Mouse (Mus musculus) ES-E14 (cell line): ENCODE results near the gene Dusp19. TPM values are rescaled to one million over a fixed set of nuclear protein-coding genes. Genes with fewer than 3 reads are reported as not detected.
A peak's percentile ranks its signal among the peaks of the same experiment; 100 is the strongest.

Experiments
- DNase-seq: peaks from one replicate; pipeline ENCODE4 v3.0.0-alpha.2; 2013; ENCODE audit warnings: low read depth, low spot score
- H3K27ac ChIP-seq: 2 replicates; pipeline ENCODE4 v1.5.1; 2012; ENCODE audit warnings: low read depth, mild to moderate bottlenecking, low read length, moderate library complexity, mixed read lengths; ENCODE audit not compliant: poor library complexity, insufficient read depth, severe bottlenecking
- H3K36me3 ChIP-seq: 2 replicates; pipeline ENCODE4 v1.6.1; 2012; ENCODE audit warnings: mild to moderate bottlenecking, low read length, moderate library complexity, mixed read lengths; ENCODE audit not compliant: control insufficient read depth, poor library complexity, insufficient read depth, severe bottlenecking
- H3K4me1 ChIP-seq, 2 experiments: fragments of 150-350 bp in 1 of 2; sonication (generic) in 1 of 2; 2 replicates each; pipeline ENCODE4 v1.6.1; 2012; ENCODE audit warnings: low read length in 2 of 2, mild to moderate bottlenecking in 1 of 2, mixed read lengths in 1 of 2; ENCODE audit not compliant: control insufficient read depth in 2 of 2, insufficient read depth in 2 of 2, poor library complexity in 1 of 2
- H3K4me3 ChIP-seq, 2 experiments: fragments of 150-350 bp in 1 of 2; sonication (generic) in 1 of 2; 2 replicates each; pipeline ENCODE4 v1.5.1; 2012; ENCODE audit warnings: low read length in 2 of 2, low read depth in 1 of 2, mild to moderate bottlenecking in 1 of 2, mixed read lengths in 1 of 2; ENCODE audit not compliant: insufficient read depth in 1 of 2, poor library complexity in 1 of 2, severe bottlenecking in 1 of 2
- H3K9ac ChIP-seq: 2 replicates; pipeline ENCODE4 v1.6.1; 2012; ENCODE audit warnings: low read depth, mild to moderate bottlenecking, low read length, mixed read lengths; ENCODE audit not compliant: poor library complexity, insufficient read depth, severe bottlenecking
- H3K9me3 ChIP-seq: fragments of 150-350 bp; sonication (generic); 2 replicates; pipeline ENCODE4 v1.6.1; 2012; ENCODE audit warnings: low read depth, mild to moderate bottlenecking, low read length; ENCODE audit not compliant: control insufficient read depth, insufficient read depth
- CHD2 ChIP-seq: IDR thresholded peaks from 2 replicates; pipeline ENCODE4 v1.6.1; 2014; ENCODE audit warnings: mild to moderate bottlenecking, low read depth, low read length, inconsistent platforms
- HCFC1 ChIP-seq: IDR thresholded peaks from 2 replicates; pipeline ENCODE4 v1.6.1; 2012; ENCODE audit warnings: low read length, inconsistent platforms, borderline replicate concordance; ENCODE audit not compliant: insufficient read depth
- MAFK ChIP-seq: IDR thresholded peaks from 2 replicates; pipeline ENCODE4 v1.6.1; 2014; ENCODE audit warnings: mild to moderate bottlenecking, low read depth, low read length, inconsistent platforms; ENCODE audit not compliant: insufficient read depth
- ZC3H11A ChIP-seq: IDR thresholded peaks from 2 replicates; pipeline ENCODE4 v1.6.1; 2012; ENCODE audit warnings: low read depth, mild to moderate bottlenecking, inconsistent platforms, low read length, borderline replicate concordance
- ZNF384 ChIP-seq: IDR thresholded peaks from 2 replicates; pipeline ENCODE4 v1.6.1; 2012; ENCODE audit warnings: low read depth, low read length, inconsistent platforms
- in situ Hi-C, 2 experiments: fragments of 600-800 bp; cut with MboI; formaldehyde crosslinking; loops; one replicate each; pipeline ENCODE4 v1.15.1; 2025; ENCODE audit warnings: low sequenced_read_pairs in 2 of 2, inconsistent platforms in 1 of 2; ENCODE audit not compliant: unreplicated experiment in 2 of 2
- total RNA-seq: library from RNA; depleted of rRNA; stranded (reverse); fragments of 300-350 nt; gene quantifications from 2 replicates; pipeline ENCODE4 v1.2.3, GENCODE M21; 2012; rRNA removed

The Dusp19 gene
- total RNA-seq, 1 experiment = 7.3 TPM

- Histone ChIP-seq H3K9me3 (no peaks in the 10 kb centered on the region), H3K4me3 (no peak overlapping the region), H3K4me1 (no peaks in the 10 kb centered on the region), H3K36me3 (peaks cover 5% of the 10 kb centered on the region), H3K9ac (no peak overlapping the region), H3K27ac (no peak overlapping the region)
- in situ Hi-C loops = no loop called here
- no peak for TF ChIP-seq HCFC1
- no peak for TF ChIP-seq CHD2
- TF ChIP-seq MAFK = no peak
- TF ChIP-seq ZNF384 = no peak
- TF ChIP-seq ZC3H11A = no peak
- peak; percentile 20 for DNase-seq
These were observed 53.2 kb downstream of the Dusp19 start for GRCm38 (mm10) chr2:80669868-80670666.

DNA sequence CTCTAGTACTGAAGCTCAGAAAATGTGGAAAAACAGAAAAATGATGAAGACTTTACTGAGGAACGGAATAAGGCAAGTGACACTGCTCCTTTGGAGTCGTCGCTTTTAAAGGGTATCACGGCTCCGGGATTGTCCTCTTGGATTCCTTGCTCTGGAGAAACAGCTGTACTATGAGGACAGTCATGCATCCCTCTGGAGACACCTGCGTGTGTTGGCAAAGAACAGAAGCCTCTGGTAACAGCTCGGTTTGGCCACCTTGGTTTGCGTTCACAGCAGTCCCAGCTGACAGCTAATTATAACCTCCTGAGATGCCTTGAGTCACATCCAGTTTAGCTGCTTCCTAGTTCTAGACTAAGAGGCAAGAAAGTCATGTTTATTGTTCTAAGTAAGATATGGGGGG lies 62.0 kb downstream of the Dusp19 start:
- Histone ChIP-seq H3K9ac (no peak overlapping the region), H3K4me1 (no peaks in the 10 kb centered on the region), H3K36me3 (no peaks in the 10 kb centered on the region), H3K27ac (no peak overlapping the region), H3K9me3 (no peaks in the 10 kb centered on the region), H3K4me3 (no peak overlapping the region)
- TF ChIP-seq ZNF384 (no peak), ZC3H11A (no peak), MAFK (no peak), CHD2 (no peak), HCFC1 (no peak)
- in situ Hi-C loops = no loop called here
- DNase-seq = no peak

Other genes with a start within 250 kb of the Dusp19 start
- 0.11 and 0.98 TPM in 2 replicates for gene Frzb, start 169.4 kb upstream of the Dusp19 start, total RNA-seq
- 50.3 and 62.6 TPM in 2 replicates for gene Nckap1, start 35.7 kb upstream of the Dusp19 start, total RNA-seq
- 39.1 and 55.8 TPM in 2 replicates for gene Nup35, start 191 bp downstream of the Dusp19 start, total RNA-seq